Mouse (Mus musculus): ENCODE results near the gene Mcur1.

Gene Mcur1

GRCm38 (mm10) chr13:43559711-43560457 lies at the start of gene Mcur1:
TSS of gene Mcur1 (minus strand) at chr13:43560191.
- peak; percentile 95 for DNase-seq (ENCODE audit: low read depth, low spot score)

GRCm38 (mm10) chr13:43608854-43609253 lies 48.9 kb upstream of the Mcur1 start:
- DNase-seq (ENCODE audit: low read depth, low spot score), result no peak

- no peak for DNase-seq (ENCODE audit: low read depth, low spot score)
Measured at GRCm38 (mm10) chr13:43603042-43603441, 43.1 kb upstream of the Mcur1 start.

GRCm38 (mm10) chr13:43602440-43602839 lies 42.4 kb upstream of the Mcur1 start:
- DNase-seq (ENCODE audit: low read depth, low spot score), result no peak

DNA sequence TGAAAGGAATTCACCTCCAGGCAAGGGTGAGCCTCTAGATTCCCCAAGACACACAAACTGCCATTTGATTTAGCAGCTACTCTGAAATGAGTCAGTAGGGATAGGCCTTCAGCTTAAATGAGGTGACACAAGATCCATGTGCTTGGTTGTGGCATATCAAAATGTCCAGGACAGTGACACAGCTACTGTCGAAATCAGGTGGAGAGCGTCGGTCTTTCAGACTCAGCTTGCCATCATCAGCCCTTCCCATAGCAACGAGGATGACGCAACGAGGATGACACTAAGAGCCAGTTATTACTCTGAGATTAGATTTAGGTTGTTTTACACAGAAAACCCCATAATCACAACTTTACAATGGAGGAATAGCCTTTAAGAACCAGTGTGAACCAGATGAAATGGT lies 41.0 kb upstream of the Mcur1 start:
- no peak for DNase-seq (ENCODE audit: low read depth, low spot score)

GRCm38 (mm10) chr13:43595896-43596295 lies 35.9 kb upstream of the Mcur1 start:
- peak; percentile 67 for DNase-seq (ENCODE audit: low read depth, low spot score)

DNA sequence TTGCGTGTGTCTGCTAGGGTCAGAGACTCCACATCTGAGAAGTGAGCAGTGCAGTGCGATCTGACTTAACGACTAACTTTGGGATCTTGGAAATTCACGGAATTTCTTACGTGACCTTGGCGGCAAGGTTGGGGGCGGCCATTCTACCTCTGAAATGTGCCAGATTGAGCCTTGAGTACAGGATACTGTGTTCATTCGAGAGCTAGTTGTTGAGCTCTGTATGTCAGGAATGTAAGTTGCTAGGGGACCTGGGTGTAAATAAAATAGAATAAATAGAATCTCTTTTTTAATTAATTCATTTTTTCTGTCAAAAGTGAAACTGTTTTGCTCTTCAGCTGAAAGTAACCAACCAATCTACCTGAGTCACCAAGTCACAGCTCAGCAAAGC lies 32.7 kb upstream of the Mcur1 start:
- DNase-seq (ENCODE audit: low read depth, low spot score), result no peak

DNA sequence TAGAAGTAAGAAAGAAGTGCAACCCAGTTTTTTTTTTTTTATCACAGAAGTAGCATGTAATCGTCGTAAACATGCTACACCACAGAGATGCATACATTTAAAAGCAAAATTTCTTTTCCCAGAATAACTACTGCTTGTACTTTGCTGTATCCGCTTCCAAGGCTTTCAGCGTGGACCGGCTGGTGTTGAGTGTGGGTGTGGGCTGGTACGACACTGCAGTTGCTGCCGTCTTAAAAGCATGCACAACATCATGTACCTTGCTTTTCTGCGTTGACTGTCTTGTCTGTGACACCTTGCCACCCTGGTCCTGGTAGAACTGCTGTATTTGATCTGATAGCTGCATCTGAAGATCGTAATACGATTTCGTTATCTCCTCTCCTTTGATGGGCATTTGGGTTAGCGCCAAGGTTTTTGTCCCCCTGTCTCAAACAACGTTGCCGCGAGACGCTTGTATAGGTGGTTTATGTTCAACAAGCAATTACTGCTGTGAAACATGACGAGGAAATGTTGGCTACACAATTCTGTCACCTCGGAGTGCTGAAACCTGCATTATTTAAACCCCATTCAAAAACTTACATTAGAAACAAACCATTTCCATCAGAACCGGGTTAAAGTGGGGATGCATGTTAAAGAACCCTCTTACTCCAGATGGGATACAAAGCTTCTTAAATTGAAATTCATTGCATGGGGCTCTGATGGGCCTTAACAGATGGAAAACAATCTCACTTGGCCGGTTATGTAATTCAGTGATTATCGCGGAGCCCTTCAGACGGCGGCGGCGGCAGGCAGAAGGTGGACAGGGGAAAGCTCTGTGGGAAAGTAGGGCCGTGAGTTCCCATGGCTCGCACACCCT lies 32.1 kb upstream of the Mcur1 start:
- DNase-seq (ENCODE audit: low read depth, low spot score), result no peak

- DNase-seq (ENCODE audit: low read depth, low spot score), result no peak
Measured at GRCm38 (mm10) chr13:43587844-43588840, 28.2 kb upstream of the Mcur1 start.

- no peak for DNase-seq (ENCODE audit: low read depth, low spot score)
Measured at GRCm38 (mm10) chr13:43586966-43587365, 27.0 kb upstream of the Mcur1 start.

GRCm38 (mm10) chr13:43585335-43585734 lies 25.3 kb upstream of the Mcur1 start:
- DNase-seq (ENCODE audit: low read depth, low spot score), result no peak

DNA sequence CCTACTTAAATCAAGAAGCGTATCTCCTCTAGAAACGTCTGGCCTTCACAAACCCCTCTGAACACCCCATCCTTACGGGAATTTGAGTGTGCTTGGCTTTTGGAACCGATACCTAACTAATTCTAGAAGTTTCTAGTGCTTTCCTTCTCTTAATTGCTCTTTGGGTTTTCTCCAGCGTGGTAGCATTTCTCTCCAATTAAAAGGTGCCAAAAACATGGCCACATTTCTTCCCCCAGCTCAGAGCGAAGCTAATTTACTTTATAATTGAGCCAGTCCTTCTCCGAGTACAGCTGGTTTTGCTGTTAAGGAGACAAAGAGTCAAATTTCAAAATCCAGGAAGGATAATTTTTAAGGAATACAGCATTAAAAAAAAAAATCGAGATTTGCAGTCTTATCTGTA lies 23.5 kb upstream of the Mcur1 start:
- DNase-seq (ENCODE audit: low read depth, low spot score), result no peak

DNA sequence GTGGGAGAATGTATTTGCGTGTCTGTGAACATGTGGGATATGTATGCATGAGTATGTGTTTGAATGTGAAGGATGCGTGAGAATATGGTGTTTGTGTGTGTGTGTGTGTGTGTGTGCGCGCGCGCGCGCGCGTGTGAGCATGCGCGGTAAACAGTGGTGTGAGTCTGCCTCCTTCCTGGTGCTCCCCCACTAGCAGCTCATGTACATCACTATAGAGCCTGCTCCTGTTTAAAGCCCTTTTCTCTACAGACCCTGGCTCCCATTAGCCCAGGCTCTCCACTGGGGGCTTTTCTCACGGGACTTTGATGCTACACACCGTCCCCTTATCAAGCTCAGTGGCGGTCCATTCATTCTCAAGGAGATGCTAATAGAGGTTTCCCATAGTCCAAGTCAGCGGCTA lies 23.0 kb upstream of the Mcur1 start:
- no peak for DNase-seq (ENCODE audit: low read depth, low spot score)

DNA sequence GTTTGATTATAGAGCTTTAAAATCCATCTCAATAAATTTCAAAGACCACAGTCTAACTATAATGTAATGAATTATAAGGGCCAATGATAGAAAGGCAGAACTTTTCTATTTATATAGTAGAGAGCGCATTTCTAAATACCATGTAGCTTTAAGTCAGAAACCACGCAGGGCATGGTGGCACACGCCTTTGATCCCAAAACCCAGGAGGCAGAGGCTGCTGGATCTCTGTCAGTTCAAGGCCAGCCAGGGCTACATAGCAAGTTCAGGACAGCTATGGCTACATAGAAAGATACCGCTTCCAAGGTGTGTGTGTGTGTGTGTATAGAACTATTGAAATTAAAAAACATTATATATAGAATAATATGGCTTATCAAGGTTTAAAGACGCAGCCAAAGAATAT lies 20.7 kb upstream of the Mcur1 start:
- no peak for DNase-seq (ENCODE audit: low read depth, low spot score)

- DNase-seq (ENCODE audit: low read depth, low spot score), result peak; percentile 66
Measured at GRCm38 (mm10) chr13:43579740-43580139, 19.7 kb upstream of the Mcur1 start.

DNA sequence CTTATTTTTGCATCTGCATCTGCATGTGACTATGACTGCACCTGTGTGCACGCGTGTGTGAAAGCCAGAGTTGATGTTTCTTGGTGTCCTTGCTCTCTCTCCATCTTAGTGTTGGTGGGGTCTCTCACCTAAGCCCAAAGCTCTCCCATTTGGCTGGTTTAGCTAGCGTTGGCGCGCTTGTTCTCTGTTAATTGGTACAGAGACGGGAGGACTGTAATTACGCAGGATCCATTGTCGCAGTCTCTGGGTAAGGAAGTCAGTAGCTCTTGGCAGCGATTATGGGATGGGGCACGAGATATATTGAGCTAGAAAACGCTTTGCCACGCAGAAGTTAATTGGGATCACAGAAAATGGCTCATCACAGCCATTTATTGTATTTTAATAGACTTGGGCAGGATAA lies 17.8 kb upstream of the Mcur1 start:
- no peak for DNase-seq (ENCODE audit: low read depth, low spot score)

DNA sequence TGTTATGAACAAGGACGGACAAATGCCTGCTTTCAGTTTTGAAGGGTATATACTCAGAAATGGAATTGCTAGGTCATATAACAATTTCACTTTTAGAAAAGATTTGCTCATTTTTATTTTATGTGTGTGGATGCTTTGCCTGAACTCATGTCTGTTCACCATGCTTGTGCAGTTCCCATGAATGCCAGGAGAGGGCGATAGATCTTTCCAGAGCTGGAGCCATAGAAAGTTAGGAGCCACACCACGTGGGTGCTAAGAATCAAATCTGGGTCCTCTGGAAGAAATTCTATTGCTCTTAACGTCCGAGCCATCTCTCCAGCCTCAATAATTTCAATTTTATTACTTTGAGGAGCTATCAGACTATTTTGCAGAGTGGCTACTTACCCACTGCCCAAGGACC lies 17.3 kb upstream of the Mcur1 start:
- peak; percentile 50 for DNase-seq (ENCODE audit: low read depth, low spot score)

GRCm38 (mm10) chr13:43575431-43575830 lies 15.4 kb upstream of the Mcur1 start:
- DNase-seq (ENCODE audit: low read depth, low spot score), result no peak

DNA sequence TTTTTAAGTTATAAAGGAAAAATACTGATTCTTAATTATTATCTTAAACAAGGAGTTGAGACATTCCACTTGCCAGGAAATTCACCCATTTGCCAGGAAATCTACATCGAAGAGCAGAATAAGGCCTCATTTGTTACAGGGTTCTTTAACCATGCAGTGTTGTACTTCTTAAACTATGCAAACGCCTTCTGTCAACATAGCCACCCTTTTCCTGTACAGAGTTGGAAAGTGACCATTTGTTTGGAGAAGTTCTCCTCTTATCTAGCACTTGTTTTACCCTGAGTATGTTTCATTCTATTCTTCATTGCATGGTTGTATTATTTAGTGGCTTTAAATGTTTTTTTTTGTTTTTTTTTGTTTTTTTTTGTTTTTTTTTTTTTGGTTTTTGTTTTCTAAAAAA lies 14.0 kb upstream of the Mcur1 start:
- DNase-seq (ENCODE audit: low read depth, low spot score), result no peak

DNA sequence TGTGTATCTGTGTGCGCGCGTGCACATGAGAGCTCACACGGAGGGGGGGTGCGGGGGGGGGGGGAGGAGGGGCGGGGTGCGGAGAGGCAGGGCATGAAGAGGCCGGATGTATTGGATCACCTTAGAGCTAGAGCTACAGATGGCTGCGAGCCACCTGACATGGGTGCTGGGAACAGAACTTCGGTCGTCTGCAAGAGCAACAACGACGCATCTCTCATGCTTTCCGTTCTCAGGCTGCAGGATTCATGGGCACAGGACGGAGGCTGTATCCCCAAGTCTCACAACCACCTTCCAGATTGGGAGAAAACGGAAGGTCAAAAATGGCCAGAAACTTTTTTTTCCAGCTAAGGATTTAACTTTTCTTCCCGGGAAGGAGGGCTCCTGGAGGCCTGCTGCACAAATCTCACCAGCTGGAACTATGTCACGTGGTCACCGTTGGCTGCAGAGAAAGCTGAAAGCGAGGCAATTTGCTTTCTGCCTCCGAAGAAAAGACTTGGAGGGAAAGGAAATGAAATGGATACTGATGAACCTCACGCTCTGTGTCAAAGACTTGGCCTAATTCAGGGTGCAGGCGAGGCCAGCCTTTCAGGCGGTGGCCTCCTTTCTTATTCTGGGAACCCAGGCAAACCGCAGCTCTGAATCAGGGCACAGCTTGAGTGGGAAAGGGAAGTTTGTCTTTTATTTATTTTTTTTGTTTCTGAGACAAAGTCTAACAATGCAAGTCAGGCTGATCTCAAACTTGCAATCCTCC lies 7.3 kb upstream of the Mcur1 start:
- DNase-seq (ENCODE audit: low read depth, low spot score), result no peak

DNA sequence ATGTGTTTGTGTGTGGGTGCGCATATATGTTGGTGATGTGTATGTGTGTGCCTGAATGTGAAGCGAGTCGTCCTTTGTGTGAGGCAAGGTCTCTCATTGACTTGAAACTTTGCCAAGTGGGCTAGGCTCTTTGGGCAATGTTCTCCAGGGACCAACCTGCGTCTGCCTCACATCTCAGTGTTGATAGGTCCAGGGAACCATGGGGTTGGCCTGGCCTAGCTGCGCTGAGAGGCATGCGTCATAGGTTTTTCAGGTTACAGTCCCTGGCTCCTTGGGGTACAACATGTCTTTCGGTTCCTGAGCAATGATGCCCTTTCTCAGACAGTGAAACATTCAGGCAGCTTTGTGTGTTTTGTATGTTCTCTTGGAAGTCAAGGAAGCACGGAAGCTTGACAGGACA lies 6.2 kb upstream of the Mcur1 start:
- no peak for DNase-seq (ENCODE audit: low read depth, low spot score)
